Mouse (Mus musculus) gastrocnemius, postnatal 36 days (tissue): ENCODE results near the gene Arhgef17. TPM values are rescaled to one million over a fixed set of nuclear protein-coding genes. Genes with fewer than 3 reads are reported as not detected.
"Not testable (repeated sequence)": the region's sequence is repeated elsewhere in the genome, so short reads cannot be mapped to it uniquely, and the experiment has no call there.

Source experiments
- DNase-seq, 2 experiments: peaks; one replicate each; pipeline ENCODE4 v3.0.0; 2022
- intact Hi-C: fragments of 180-260 bp; cut with DNase I; formaldehyde crosslinking; loops from one replicate; pipeline ENCODE4 v1.15.1; 2025
- total RNA-seq, 2 experiments: library from RNA; stranded (reverse); gene quantifications; 2 replicates each; pipeline ENCODE4 v1.2.3; 2021

Gene Arhgef17
- total RNA-seq, 2 experiments from 2014 or later, result 19.3 to 19.6 TPM

DNA sequence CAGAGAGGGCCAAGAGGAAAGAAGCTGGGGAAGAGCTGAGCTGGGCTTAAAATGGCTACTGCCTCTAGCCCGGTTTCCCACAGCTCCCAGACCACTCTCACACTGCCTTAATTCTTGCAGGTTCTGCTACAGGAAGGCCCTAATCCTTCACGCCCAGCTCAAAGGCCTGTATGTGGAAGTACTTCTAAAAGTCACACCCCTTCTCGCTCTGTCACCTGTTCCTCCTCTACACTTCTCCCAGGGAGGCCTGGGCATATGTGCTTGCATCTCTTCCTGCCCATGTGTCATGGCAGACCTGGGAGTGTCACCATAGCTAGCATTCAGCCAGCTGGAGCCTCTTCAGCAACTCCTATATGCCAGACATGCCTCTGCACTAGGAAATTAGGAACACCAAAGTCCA is 78.5 kb downstream of the Arhgef17 start:
- DNase-seq, result no peak
- intact Hi-C loops, result no loop called here

DNA sequence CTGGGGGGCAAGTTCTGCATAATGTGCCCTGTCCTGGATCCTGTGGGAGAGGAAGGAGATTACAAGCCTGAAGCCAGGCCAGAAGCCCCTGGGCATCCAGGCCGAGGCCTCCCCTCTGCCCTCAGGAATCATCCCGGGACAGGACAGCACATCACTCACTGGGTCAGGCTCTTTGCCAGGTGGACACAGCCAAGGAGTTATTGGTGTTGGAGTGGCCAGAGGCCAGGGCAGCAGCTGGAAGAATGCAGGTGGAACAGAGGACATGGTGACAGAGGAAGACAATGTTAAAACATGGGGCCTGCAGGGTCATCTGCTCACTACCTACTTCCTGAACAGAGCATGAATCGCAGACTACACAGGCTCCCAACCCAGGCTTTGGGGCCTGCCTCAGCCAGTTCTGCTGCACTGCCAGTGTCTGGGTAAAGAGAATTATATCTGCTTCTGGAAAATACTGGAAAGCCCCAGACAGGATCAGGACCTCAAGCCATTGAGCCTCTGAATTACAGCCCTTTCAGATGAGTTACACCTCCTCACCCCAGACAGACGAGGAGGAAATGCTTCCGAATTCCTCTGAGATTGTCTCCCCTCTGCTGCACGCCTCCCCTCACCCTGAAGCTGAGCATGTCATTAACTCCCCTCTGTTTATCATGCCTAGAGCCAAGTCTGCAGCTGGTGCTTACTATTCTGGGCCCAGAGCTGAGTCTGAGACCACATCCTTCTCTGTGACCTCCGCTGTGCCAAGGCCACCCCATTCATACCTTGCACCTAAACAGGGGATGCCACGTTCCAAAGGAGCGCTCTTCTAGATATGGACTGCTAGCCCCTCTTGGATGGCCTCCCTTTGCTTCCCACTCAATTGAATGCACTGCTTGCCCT is 80.2 kb downstream of the Arhgef17 start:
- intact Hi-C loops, result no loop called here
- no peak for DNase-seq

DNA sequence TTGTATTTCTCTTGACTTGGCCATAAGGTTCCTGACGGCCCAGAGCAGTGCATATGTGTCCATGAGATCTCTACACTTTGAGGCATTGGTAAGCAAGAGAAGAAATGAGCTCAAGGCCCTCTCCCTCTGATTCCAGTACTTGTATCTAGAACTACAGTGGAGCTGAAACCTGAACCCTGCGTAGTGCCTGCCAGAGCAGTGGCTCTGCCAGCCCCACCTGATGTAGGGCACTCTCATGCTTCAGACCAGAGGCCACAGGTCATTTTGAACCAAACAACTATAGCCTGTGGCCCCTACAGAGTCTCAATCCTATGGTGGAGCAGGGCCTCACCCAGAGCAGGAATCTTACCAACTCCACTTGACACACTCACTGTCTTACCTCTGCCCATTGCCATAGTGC is 82.4 kb downstream of the Arhgef17 start:
- intact Hi-C loops, result loop anchor here (1.0 to 2.0 kb wide), 2 partner anchors 17 to 37 kb away; no protein-coding TSS in a partner anchor
- DNase-seq, result no peak

DNA sequence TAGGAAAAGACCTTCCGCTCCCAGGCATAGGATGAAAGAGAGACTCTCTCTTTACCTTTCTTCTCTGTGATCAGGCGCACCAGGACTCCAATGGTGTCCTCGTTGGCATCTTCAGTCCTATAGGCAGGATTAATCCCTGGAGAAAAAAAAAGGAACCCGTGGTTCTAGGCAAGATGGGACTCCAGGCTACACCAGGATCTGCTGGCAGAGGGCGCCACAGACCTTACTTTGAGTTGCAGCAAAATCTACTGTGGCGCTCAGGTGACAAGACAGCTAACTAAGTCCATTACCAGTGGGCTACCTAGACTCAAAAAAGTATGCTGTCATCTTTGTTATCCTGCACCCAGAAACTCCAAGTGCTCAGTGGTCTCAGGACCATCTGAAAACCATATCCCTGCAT is 83.2 kb downstream of the Arhgef17 start:
- intact Hi-C loops, result loop anchor here (1.0 to 2.0 kb wide), 2 partner anchors 18 to 38 kb away; no protein-coding TSS in a partner anchor
- DNase-seq, result peak; percentile 63 to 68

DNA sequence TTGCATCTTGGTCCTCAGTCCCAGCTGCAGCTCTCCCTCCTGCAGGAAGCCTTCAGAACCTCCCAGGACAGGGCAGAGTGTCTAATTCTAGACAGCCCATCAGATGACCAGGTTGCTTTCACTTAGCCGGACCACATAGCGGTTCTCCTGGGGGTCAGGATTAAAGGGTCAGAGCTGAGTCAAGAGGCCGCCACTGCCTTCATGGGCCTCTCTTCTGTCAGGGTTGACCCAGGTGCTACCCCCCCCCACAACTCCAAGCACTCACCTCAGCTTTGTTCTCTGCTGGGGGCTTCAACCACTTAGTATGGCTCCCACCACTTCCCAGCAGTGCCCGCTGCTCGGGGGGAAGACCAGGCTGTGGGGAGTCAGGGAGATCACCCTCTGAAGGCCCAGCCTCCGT is 84.8 kb downstream of the Arhgef17 start:
- intact Hi-C loops, result no loop called here
- no peak for DNase-seq

DNA sequence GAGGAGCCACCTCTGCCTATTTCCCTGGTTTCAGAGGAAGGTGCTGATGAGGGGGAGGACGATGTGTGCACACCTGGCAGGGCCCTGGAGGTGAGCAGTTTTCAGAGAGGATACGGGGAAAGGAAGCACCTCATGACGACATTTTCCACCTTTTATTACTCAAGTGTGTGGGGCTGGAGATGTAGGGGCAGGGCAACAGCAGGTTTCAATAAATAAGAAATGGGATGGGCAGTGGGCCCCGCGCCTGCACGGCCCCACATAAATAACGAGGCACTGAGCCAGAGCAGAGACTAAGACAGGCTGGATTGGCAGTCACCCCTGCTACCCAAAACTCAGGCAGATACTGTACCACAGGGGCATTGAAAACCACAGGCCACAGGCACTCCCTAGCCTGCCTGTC is 85.9 kb downstream of the Arhgef17 start:
- DNase-seq, result peak in 1 of 2 experiments; percentile 12
- intact Hi-C loops, result not testable (repeated sequence)

DNA sequence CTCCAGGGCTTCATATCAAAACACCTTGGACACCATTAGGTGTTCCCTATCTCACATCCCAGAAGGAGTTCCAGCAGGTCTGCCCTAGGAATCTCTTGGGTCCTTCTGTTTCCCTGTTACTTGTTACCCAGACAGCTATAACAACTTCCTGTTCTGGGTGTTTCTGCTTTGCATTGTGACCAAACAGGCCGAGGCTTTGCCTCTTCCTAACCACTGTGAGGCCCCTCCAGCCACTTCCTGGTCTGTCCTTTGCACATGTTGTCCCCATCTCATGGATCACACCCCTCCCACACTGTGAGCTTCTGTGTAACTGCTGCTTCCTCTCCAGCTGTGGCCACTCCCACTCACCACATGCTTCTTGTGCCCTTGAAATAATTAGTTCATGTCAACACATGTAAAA is 86.5 kb downstream of the Arhgef17 start:
- DNase-seq, result peak in 1 of 2 experiments; percentile 15
- intact Hi-C loops, result no loop called here

DNA sequence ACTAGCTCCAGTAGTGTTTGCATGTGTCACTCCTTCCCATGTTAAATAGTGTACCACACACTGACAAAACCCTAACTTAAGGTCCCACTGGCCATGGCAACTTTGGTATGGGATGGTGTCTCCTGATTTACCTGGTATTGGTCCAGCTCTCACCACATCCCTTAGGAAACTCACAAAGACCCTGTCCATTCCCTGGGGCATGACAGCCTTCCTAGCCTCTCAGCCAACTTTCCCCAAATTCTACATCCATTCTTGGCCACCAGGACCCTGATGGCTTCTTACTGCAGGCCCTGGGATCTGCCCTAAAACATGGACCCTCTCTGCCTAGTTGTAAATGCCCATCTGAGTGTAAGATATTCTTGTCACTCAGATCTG is 86.9 kb downstream of the Arhgef17 start:
- intact Hi-C loops, result no loop called here
- DNase-seq, result no peak

DNA sequence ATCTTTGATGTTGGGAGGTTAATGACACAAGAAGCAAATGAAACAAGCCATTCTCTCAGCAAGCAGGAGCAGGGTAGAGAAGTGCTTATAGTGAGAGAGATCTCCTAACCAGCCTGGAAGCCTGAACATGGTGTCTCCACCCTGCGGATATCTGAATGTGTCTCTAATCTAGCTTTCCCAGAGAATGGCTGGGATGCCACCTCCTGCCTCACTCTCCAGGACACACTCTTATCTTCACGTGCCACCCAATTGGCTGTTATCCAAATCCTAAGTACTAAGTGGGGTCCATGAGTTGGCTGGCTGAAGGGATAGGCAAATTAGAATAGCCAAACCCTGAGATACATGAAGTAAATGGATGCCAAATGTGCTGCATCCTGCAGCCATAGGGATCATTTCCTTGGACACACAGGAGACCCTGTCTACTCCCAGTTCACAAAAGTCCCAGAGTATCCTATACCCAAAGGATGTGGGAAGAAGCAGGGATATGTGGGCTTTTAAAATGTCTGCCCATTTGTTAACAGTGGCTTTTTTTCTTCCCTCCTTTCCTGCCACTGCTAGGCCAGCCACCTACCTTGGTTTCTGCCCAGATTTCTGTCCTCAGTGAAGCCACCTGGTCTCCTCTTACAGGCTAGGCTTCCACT is 87.4 kb downstream of the Arhgef17 start:
- intact Hi-C loops, result no loop called here
- DNase-seq, result no peak

DNA sequence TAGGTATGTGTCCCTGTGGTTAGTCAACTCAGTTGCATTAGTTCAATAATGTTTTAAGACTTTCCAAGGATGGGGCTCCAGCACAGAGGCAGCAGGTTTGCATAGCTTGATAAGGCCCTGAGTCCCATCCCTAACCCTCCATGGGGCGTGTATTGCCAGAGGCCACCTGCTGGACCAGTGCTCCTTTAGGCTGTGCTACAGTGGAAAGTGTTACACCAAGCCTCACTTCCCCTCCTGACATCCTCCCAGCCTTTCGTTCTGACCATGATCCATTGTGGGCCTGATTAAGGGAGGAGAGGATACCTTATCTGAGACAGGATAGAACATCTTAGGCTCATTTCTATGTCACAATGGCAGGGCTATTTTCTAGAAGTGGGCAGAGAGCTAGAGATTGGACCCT is 88.0 kb downstream of the Arhgef17 start:
- DNase-seq, result no peak
- intact Hi-C loops, result no loop called here

DNA sequence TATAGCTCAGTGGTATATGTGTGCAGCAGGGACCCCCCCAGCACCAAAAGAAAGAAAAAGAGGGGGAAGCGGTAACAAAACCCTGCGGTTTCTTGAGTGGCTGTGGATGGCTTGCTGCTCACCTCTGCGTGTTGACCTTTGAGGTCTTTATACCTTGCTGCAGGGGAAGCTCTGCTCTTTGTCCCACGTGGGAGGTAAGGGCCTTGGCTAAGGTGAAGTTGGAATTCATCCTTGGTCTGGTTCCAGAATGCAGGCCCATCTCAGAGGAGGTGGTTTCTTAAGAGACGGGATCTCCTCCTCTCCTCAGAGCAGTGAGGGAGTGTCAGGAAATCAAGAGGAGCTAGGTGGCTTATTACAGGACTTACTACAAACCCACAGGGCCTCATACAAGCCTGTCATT is 89.7 kb downstream of the Arhgef17 start:
- no peak for DNase-seq
- intact Hi-C loops, result no loop called here

DNA sequence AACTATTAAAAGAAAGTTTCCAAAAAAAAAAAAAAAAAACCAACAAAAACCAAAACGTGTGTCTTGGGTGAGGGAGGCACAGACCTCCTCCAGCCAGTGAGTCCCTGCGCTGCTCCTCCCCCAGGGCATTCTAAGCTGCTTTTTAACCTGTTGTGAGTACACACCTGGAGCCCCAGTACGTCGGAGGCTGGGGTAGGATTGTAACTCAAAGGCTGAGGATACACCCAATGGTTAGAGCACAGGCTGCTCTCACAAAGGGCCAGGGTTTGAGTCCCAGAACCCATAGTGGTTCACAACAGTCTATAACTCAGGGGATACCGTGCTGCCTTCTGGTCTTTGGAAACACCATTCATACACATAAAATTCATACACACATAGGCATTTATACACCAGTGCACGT is 90.3 kb downstream of the Arhgef17 start:
- intact Hi-C loops, result no loop called here
- DNase-seq, result no peak

DNA sequence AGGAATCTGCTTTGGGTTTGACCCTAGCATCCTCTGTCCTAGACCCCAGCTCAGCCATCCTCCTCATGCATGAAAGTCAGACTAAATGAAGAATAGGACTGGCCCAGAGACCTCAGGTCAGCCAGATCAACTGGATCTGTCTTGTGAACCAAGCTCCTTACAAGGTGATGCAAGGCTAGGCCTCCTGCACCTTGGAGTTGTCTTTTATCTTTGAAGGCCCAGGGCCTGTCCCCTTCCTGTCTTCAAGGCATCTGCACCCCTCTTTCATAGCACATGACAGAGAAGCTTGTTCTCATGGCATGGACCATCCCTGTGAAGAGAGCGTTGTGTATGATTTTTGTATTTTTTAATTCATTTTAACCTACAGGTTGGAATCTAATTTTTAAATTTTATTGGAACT is 91.0 kb downstream of the Arhgef17 start:
- no peak for DNase-seq
- intact Hi-C loops, result no loop called here

DNA sequence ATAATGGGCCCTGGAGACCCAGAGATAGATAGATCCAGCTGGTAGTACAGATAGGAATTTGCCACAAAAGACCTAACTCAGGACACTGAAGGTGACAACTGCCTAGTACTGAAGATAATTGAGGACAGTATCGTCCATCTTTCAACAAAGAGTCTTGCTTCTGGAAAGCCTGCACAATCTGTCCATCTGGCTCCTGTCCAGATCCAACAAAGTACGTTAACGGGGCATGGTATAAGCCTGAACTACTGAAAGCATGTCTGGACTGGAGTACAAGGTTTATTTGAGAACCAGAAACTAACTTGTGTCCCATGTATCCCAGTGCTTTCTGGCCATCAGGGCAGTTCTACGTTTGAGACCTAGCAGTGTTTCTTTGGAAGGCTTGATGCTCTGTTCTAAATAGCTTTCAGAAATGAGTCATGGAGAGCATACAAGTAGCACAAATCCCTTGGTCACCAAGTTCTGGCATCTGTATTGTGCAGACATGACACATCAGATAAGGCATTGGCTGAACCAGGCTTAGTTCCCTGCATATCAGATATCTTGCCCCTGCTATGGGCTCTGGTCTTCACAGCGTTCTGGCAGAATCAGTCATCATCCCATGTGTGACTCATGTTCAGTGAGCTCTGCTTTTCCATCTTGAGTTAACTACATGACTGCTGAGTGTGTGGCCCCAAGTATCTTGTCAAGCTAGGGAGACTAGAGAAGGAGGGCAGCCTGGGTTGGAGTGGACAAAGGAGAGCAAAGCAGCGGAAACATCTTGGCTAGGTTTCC is 92.1 kb downstream of the Arhgef17 start:
- no peak for DNase-seq
- intact Hi-C loops, result no loop called here

DNA sequence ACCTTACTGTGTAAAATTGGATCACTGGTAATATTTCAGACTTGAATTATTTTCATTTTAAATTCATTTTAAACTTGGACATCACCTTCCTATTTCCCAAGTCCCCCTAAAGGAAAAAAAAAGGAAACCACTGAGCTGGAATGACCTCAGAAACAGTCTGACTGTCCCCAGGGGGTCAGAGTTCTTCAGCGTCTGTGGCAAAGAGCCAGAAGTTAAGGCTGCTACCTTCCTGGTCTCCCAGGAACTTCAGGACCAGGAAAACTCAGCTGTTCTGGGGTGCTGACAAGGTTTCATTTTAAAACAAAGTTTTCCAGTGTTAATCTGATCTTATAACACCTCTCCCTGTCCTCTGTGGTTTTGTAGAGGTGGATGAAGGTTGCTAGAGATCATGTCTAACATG is 94.2 kb downstream of the Arhgef17 start:
- intact Hi-C loops, result no loop called here
- no peak for DNase-seq

DNA sequence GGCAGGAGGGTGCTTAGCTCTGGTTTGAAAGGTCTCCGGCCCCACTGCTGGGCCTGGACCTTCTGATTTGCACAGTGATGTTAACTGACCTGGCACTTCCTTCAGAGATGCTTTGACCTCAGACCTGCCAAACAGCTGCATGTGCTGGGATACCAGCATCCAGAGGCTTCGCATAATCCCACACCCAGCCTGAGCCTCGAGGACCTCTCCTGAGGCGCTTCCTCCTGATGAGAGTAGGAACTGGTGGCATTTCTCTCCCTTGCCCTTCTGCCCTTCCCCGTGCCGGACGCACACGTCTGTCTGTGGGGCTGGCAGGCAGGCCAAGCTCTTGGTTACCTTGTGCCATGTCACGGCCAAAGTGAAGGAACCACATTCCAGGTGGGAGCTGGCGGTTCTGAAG is 95.2 kb downstream of the Arhgef17 start:
- no peak for DNase-seq
- intact Hi-C loops, result no loop called here

DNA sequence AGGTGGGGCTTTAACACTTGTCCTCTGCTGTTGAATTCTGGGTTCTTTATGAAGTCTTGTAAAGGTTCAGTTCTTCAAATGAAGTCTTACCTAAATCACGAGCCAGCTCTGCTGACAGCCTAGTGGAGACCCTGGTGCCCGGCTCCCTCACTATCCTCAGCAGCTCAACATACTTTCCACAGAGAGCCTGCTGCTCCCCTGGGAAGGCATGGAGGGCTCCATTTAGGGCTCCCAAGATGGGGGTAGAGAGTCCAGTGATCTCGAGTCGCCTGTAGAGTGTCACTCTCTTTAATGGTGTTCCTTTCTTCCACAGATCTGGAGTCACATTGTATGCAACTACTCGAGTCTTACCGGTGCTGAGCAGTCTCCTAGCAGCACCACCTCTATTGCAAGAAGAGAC is 96.2 kb downstream of the Arhgef17 start:
- intact Hi-C loops, result no loop called here
- DNase-seq, result no peak

DNA sequence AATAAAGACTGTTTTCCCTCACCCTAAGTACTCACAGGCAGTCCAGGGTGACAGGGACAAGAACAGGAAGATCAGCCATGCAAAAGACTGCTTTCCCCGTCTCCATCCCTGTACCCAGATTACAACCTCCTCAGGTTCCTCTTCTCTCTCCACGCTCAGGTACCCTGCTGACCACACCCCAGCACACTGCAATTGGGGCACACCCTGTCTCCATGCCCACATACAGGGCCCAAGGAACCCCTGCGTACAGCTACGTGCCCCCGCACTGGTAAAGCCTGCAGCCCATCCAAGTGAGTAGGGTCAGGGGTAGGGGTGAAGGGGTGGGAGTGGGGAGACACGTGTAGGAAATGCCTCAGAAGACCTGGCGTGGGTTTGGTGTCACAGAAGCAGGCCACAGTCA is 96.7 kb downstream of the Arhgef17 start:
- no peak for DNase-seq
- intact Hi-C loops, result no loop called here

DNA sequence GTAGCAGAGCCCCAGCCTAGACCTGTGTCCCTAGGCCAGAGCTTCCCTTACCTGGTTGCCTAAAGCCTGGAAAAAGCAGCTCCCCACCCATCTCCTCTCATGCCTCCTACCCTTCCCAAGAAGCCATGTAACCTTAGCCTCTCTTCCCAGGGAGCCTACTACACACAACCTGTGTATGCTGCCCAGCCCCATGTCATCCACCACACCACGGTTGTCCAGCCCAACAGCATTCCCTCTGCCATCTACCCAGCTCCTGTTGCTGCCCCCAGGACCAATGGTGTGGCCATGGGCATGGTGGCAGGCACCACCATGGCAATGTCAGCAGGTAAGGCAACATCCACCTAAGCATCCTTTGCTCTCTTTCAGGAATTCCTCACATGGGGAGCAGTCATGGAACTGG is 98.0 kb downstream of the Arhgef17 start:
- intact Hi-C loops, result no loop called here
- DNase-seq, result no peak

DNA sequence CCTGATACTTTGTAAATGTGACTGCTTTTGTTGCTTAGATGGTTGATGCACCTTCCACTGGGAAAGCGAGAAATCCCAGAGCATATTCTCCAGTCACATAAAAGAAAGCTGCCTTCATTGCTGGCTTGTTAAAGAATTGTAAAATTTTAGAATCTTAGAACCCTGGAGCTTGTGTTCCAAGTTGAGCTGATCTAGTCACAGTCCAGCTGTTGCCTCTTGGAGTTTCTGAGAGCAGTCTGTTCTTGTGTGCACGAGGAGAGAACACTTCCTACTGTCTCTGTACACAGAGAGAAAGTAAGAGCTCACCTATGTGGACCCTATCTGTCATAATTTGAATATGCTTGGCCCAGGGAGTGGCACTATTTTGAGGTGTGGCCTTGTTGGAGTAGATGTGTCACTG is 103.4 kb downstream of the Arhgef17 start:
- no peak for DNase-seq
- intact Hi-C loops, result no loop called here

DNA sequence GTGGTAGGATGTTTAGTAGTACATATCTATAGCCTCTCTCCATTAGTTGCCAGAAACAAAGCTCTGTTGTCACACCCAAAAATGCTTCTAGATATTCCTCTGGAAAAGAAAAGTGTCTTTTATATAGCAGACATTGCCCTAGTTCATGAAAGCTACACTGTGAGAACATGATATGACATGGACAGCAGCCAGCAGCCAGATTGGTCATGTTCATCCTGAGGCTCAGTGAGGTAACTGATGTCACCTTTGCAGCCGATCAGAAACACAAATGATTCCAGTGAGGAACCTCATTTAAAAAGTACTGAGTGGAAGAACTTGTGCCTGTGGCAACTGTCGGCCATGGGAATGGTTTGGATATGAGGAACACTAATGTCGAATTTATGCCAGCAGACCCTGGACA is 107.2 kb downstream of the Arhgef17 start:
- intact Hi-C loops, result no loop called here
- no peak for DNase-seq
